Mouse (Mus musculus): Measurements from ENCODE around the gene Svop. TPM values are rescaled to one million over a fixed set of nuclear protein-coding genes. Genes with fewer than 3 reads are reported as not detected.

Svop gene
- polyA plus RNA-seq, 1 experiment from 2014 or later, result 80.3 TPM

- peaks cover 27% of the 10 kb centered on the region for H3K4me1 ChIP-seq (ENCODE audit: control insufficient read depth, insufficient read depth, low read length)
Observed at GRCm38 (mm10) chr5:113989437-113990024, 101.8 kb downstream of the Svop start.

GRCm38 (mm10) chr5:113986182-113986961 lies 105.0 kb downstream of the Svop start:
- 36% methylated on average over 9 of the region's 9 CpGs for WGBS
- H3K27ac ChIP-seq (ENCODE audit: low read depth, low read length), result no peak overlapping the region

More at GRCm38 (mm10) chr5:113989437-113990024, 101.8 kb downstream of the Svop start:
- H3K27ac ChIP-seq (ENCODE audit: low read depth, low read length), result no peak overlapping the region
- no peak overlapping the region for H3K4me2 ChIP-seq (ENCODE audit: low read depth, low read length)
- H3K36me3 ChIP-seq (ENCODE audit: control insufficient read depth, insufficient read depth, low read length), result peaks cover 3% of the 10 kb centered on the region; the same call in 1 of the 2 replicates
- no peak for ATAC-seq (ENCODE audit: low read depth)
- H3K4me3 ChIP-seq (ENCODE audit: low read depth, low read length), result no peak overlapping the region
- no peaks in the 10 kb centered on the region for H3K9me3 ChIP-seq (ENCODE audit: control insufficient read depth, low read length)
- no peaks in the 10 kb centered on the region for H3K27me3 ChIP-seq (ENCODE audit: control insufficient read depth, insufficient read depth, low read length)
- 84% methylated on average over 20 of the region's 20 CpGs for WGBS
- no peak overlapping the region for H3K9ac ChIP-seq (replicated peaks; ENCODE audit: low read depth, low read length)

GRCm38 (mm10) chr5:113985737-113986136 lies 105.6 kb downstream of the Svop start:
- peaks cover 5% of the 10 kb centered on the region; the same call in 1 of the 2 replicates for H3K4me1 ChIP-seq (ENCODE audit: control insufficient read depth, insufficient read depth, low read length)
- ATAC-seq (ENCODE audit: low read depth), result no peak
- no peaks in the 10 kb centered on the region for H3K9me3 ChIP-seq (ENCODE audit: control insufficient read depth, low read length)
- no peaks in the 10 kb centered on the region for H3K27me3 ChIP-seq (ENCODE audit: control insufficient read depth, insufficient read depth, low read length)
- 76% methylated on average over 2 of the region's 2 CpGs for WGBS
- H3K27ac ChIP-seq (ENCODE audit: low read depth, low read length), result no peak overlapping the region
- H3K9ac ChIP-seq (replicated peaks; ENCODE audit: low read depth, low read length), result no peak overlapping the region
- H3K4me3 ChIP-seq (ENCODE audit: low read depth, low read length), result no peak overlapping the region
- H3K4me2 ChIP-seq (ENCODE audit: low read depth, low read length), result no peak overlapping the region
- H3K36me3 ChIP-seq (ENCODE audit: control insufficient read depth, insufficient read depth, low read length), result peaks cover 3% of the 10 kb centered on the region; the same call in 1 of the 2 replicates

More at GRCm38 (mm10) chr5:113986182-113986961, 105.0 kb downstream of the Svop start:
- no peak for ATAC-seq (ENCODE audit: low read depth)
- Histone ChIP-seq H3K27me3 (ENCODE audit: control insufficient read depth, insufficient read depth, low read length) (no peaks in the 10 kb centered on the region), H3K4me1 (ENCODE audit: control insufficient read depth, insufficient read depth, low read length) (peaks cover 10% of the 10 kb centered on the region), H3K9ac (replicated peaks; ENCODE audit: low read depth, low read length) (no peak overlapping the region), H3K36me3 (ENCODE audit: control insufficient read depth, insufficient read depth, low read length) (peaks cover 3% of the 10 kb centered on the region; the same call in 1 of the 2 replicates), H3K9me3 (ENCODE audit: control insufficient read depth, low read length) (no peaks in the 10 kb centered on the region), H3K4me2 (ENCODE audit: low read depth, low read length) (no peak overlapping the region), H3K4me3 (ENCODE audit: low read depth, low read length) (no peak overlapping the region)

- peaks cover 3% of the 10 kb centered on the region; the same call in 1 of the 2 replicates for H3K36me3 ChIP-seq (ENCODE audit: control insufficient read depth, insufficient read depth, low read length)
- no peak overlapping the region for H3K4me2 ChIP-seq (ENCODE audit: low read depth, low read length)
- H3K9ac ChIP-seq (replicated peaks; ENCODE audit: low read depth, low read length), result no peak overlapping the region
- 0 out of 2 replicates have a peak, but pooled peaks cover 5% of the 10 kb centered on the region for H3K4me1 ChIP-seq (ENCODE audit: control insufficient read depth, insufficient read depth, low read length)
- H3K27me3 ChIP-seq (ENCODE audit: control insufficient read depth, insufficient read depth, low read length), result no peaks in the 10 kb centered on the region
- no peaks in the 10 kb centered on the region for H3K9me3 ChIP-seq (ENCODE audit: control insufficient read depth, low read length)
- H3K4me3 ChIP-seq (ENCODE audit: low read depth, low read length), result no peak overlapping the region
- 92% methylated on average over 13 of the region's 13 CpGs for whole genome bisulfite sequencing
- no peak for ATAC-seq (ENCODE audit: low read depth)
- H3K27ac ChIP-seq (ENCODE audit: low read depth, low read length), result no peak overlapping the region
Observed at GRCm38 (mm10) chr5:113984025-113984740, 107.2 kb downstream of the Svop start.

- H3K36me3 ChIP-seq (ENCODE audit: control insufficient read depth, insufficient read depth, low read length), result no peaks in the 10 kb centered on the region
- no peak overlapping the region for H3K4me3 ChIP-seq (ENCODE audit: low read depth, low read length)
- no peak overlapping the region for H3K9ac ChIP-seq (replicated peaks; ENCODE audit: low read depth, low read length)
- H3K27me3 ChIP-seq (ENCODE audit: control insufficient read depth, insufficient read depth, low read length), result no peaks in the 10 kb centered on the region
- no peak overlapping the region for H3K4me2 ChIP-seq (ENCODE audit: low read depth, low read length)
- H3K9me3 ChIP-seq (ENCODE audit: control insufficient read depth, low read length), result no peaks in the 10 kb centered on the region
- ATAC-seq (ENCODE audit: low read depth), result no peak
- 0 out of 2 replicates have a peak, but pooled peaks cover 5% of the 10 kb centered on the region for H3K4me1 ChIP-seq (ENCODE audit: control insufficient read depth, insufficient read depth, low read length)
- H3K27ac ChIP-seq (ENCODE audit: low read depth, low read length), result no peak overlapping the region
- WGBS, result 55% methylated on average over 6 of the region's 6 CpGs
Observed at GRCm38 (mm10) chr5:113983541-113983940, 107.8 kb downstream of the Svop start.

DNA sequence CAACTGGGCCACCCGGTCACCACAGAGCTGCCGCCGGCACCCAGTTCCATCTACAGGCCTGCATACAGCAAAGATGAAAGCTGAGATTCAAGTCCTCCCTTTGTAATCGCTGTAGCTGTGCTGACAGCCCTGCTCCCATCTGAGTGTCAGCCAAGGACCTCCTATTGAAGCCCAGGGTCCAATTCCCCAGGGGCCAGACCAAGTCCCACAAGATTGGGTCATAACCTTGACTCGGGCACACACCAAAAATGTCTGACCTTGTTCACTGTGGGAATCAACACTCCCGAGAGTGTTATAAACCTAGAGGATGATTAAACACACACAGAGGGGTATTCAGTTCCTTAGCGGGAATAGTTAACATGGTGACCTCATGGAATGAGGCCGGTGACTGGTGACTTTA lies 109.5 kb downstream of the Svop start:
- no peaks in the 10 kb centered on the region for H3K9me3 ChIP-seq (ENCODE audit: control insufficient read depth, low read length)
- WGBS, result 74% methylated on average over 8 of the region's 8 CpGs
- H3K4me1 ChIP-seq (ENCODE audit: control insufficient read depth, insufficient read depth, low read length), result 0 out of 2 replicates have a peak, but pooled peaks cover 5% of the 10 kb centered on the region
- no peak overlapping the region for H3K9ac ChIP-seq (replicated peaks; ENCODE audit: low read depth, low read length)
- no peak for ATAC-seq (ENCODE audit: low read depth)
- no peak overlapping the region for H3K4me2 ChIP-seq (ENCODE audit: low read depth, low read length)
- H3K4me3 ChIP-seq (ENCODE audit: low read depth, low read length), result no peak overlapping the region
- no peaks in the 10 kb centered on the region for H3K27me3 ChIP-seq (ENCODE audit: control insufficient read depth, insufficient read depth, low read length)
- H3K36me3 ChIP-seq (ENCODE audit: control insufficient read depth, insufficient read depth, low read length), result no peaks in the 10 kb centered on the region
- H3K27ac ChIP-seq (ENCODE audit: low read depth, low read length), result no peak overlapping the region

- 91% methylated on average over 6 of the region's 6 CpGs for WGBS
- Histone ChIP-seq H3K4me1 (ENCODE audit: control insufficient read depth, insufficient read depth, low read length) (0 out of 2 replicates have a peak, but pooled peaks cover 3% of the 10 kb centered on the region), H3K4me2 (ENCODE audit: low read depth, low read length) (no peak overlapping the region), H3K36me3 (ENCODE audit: control insufficient read depth, insufficient read depth, low read length) (no peaks in the 10 kb centered on the region), H3K27me3 (ENCODE audit: control insufficient read depth, insufficient read depth, low read length) (no peaks in the 10 kb centered on the region), H3K9ac (replicated peaks; ENCODE audit: low read depth, low read length) (no peak overlapping the region), H3K9me3 (ENCODE audit: control insufficient read depth, low read length) (no peaks in the 10 kb centered on the region), H3K4me3 (ENCODE audit: low read depth, low read length) (no peak overlapping the region), H3K27ac (ENCODE audit: low read depth, low read length) (no peak overlapping the region)
- no peak for ATAC-seq (ENCODE audit: low read depth)
Observed at GRCm38 (mm10) chr5:113981171-113981570, 110.2 kb downstream of the Svop start.

GRCm38 (mm10) chr5:113980511-113980910 lies 110.9 kb downstream of the Svop start:
- H3K4me1 ChIP-seq (ENCODE audit: control insufficient read depth, insufficient read depth, low read length), result no peaks in the 10 kb centered on the region
- H3K4me2 ChIP-seq (ENCODE audit: low read depth, low read length), result no peak overlapping the region
- no peaks in the 10 kb centered on the region for H3K36me3 ChIP-seq (ENCODE audit: control insufficient read depth, insufficient read depth, low read length)
- no peaks in the 10 kb centered on the region for H3K27me3 ChIP-seq (ENCODE audit: control insufficient read depth, insufficient read depth, low read length)
- no peak overlapping the region for H3K27ac ChIP-seq (ENCODE audit: low read depth, low read length)
- H3K4me3 ChIP-seq (ENCODE audit: low read depth, low read length), result no peak overlapping the region
- H3K9me3 ChIP-seq (ENCODE audit: control insufficient read depth, low read length), result no peaks in the 10 kb centered on the region
- WGBS, result 90% methylated on average over 1 of the region's 1 CpGs
- ATAC-seq (ENCODE audit: low read depth), result no peak
- no peak overlapping the region for H3K9ac ChIP-seq (replicated peaks; ENCODE audit: low read depth, low read length)

Data from neural tube, embryonic 14.5 days (tissue).